Mouse (Mus musculus) hematopoietic stem cell, adult 5-6 weeks (primary cell): ENCODE data around the gene Gm49601. TPM values are rescaled to one million over a fixed set of nuclear protein-coding genes. Genes with fewer than 3 reads are reported as not detected.

ENCODE experiments used
- ATAC-seq, 2 experiments: fragments of 125-278 bp in 1 of 2; replicated peaks in 1 of 2; 2 replicates each; pipeline ENCODE4 v1.8.0; 2016 to 2017; ENCODE audit warnings: inconsistent platforms in 2 of 2, mild to moderate bottlenecking in 2 of 2, moderate number of reproducible peaks in 2 of 2, low read depth in 1 of 2, moderate TSS enrichment in 1 of 2; ENCODE audit not compliant: low FRiP score in 2 of 2, poor library complexity in 2 of 2, severe bottlenecking in 2 of 2, insufficient read depth in 1 of 2, low TSS enrichment in 1 of 2
- total RNA-seq: library from RNA; stranded (forward); fragments of 172-1452, 232-1000 nt; gene quantifications from 2 replicates; pipeline ENCODE4 v1.2.3, GENCODE M21; 2017

Gm49601 gene
- total RNA-seq, 1 experiment from 2014 or later: not detected

- ATAC-seq: no peak
These were observed 7.1 kb upstream of the Gm49601 start for GRCm38 (mm10) chr16:18633333-18633732.

- no peak for ATAC-seq
These were observed 6.6 kb upstream of the Gm49601 start for GRCm38 (mm10) chr16:18632816-18633215.

GRCm38 (mm10) chr16:18632059-18632458, 5.8 kb upstream of the Gm49601 start:
- ATAC-seq: no peak

- no peak for ATAC-seq
These were observed 4.9 kb upstream of the Gm49601 start for GRCm38 (mm10) chr16:18631141-18631540.

GRCm38 (mm10) chr16:18630291-18630690, 4.1 kb upstream of the Gm49601 start:
- ATAC-seq: no peak

- ATAC-seq: peak in 1 of 2 experiments; percentile 22; a peak in 1 of 4 replicates
These were observed 3.4 kb upstream of the Gm49601 start, which contains the start of gene Sept5 for GRCm38 (mm10) chr16:18629390-18630231. Gene Sept5 (minus strand): TSS chr16:18629954.

GRCm38 (mm10) chr16:18628948-18629340, 2.7 kb upstream of the Gm49601 start:
- no peak for ATAC-seq

GRCm38 (mm10) chr16:18628206-18628947, 2.1 kb upstream of the Gm49601 start:
- no peak for ATAC-seq

- ATAC-seq: no peak
These were observed 936 bp upstream of the Gm49601 start for GRCm38 (mm10) chr16:18627163-18627562.

GRCm38 (mm10) chr16:18625791-18626311, 376 bp downstream of the Gm49601 start:
- no peak for ATAC-seq

GRCm38 (mm10) chr16:18625097-18625496, 1.1 kb downstream of the Gm49601 start:
- no peak for ATAC-seq

- no peak for ATAC-seq
These were observed 1.6 kb downstream of the Gm49601 start for GRCm38 (mm10) chr16:18624641-18625040.

GRCm38 (mm10) chr16:18623751-18624540, 2.3 kb downstream of the Gm49601 start:
- no peak for ATAC-seq

GRCm38 (mm10) chr16:18622916-18623750, 3.1 kb downstream of the Gm49601 start:
- ATAC-seq: no peak

- no peak for ATAC-seq
These were observed 4.2 kb downstream of the Gm49601 start, which contains the start of gene Gp1bb for GRCm38 (mm10) chr16:18622019-18622418. Gene Gp1bb (minus strand): TSS chr16:18622403.

- ATAC-seq: no peak
These were observed 4.7 kb downstream of the Gm49601 start for GRCm38 (mm10) chr16:18621362-18622001.
